Mouse (Mus musculus) forebrain, embryonic 14.5 days (tissue): ENCODE results near the gene Ptprs. TPM values are rescaled to one million over a fixed set of nuclear protein-coding genes. Genes with fewer than 3 reads are reported as not detected.
A peak's percentile ranks its signal among the peaks of the same experiment; 100 is the strongest.

Experiments
- ATAC-seq: fragments of 200-750 bp; cut with Nextera tagmentation; 2 replicates; pipeline ENCODE4 v1.8.0; 2017; ENCODE audit warnings: mild to moderate bottlenecking, moderate library complexity
- DNase-seq: peaks from one replicate; pipeline ENCODE4 v3.0.0-alpha.2; 2015; ENCODE audit warnings: low spot score
- H3K27ac ChIP-seq: fragments of 300-500 bp; sonication (generic); 2 replicates; pipeline ENCODE4 v1.5.1; 2014; ENCODE audit warnings: low read depth, mild to moderate bottlenecking, control low read depth, low read length, moderate library complexity
- H3K27me3 ChIP-seq: fragments of 300-500 bp; sonication (generic); replicated peaks from 2 replicates; pipeline ENCODE4 v1.6.1; 2014; ENCODE audit warnings: low read length, control low read depth, mixed read lengths; ENCODE audit not compliant: control insufficient read depth, insufficient read depth
- H3K36me3 ChIP-seq: fragments of 300-500 bp; sonication (generic); 2 replicates; pipeline ENCODE4 v1.6.1; 2014; ENCODE audit warnings: low read length, control low read depth; ENCODE audit not compliant: control insufficient read depth, insufficient read depth
- H3K4me1 ChIP-seq: fragments of 300-500 bp; sonication (generic); 2 replicates; pipeline ENCODE4 v1.6.1; 2014; ENCODE audit warnings: antibody characterized with exemption, low read length, control low read depth; ENCODE audit not compliant: control insufficient read depth, insufficient read depth
- H3K4me2 ChIP-seq: fragments of 300-500 bp; sonication (generic); 2 replicates; pipeline ENCODE4 v1.6.1; 2014; ENCODE audit warnings: mild to moderate bottlenecking, control low read depth, low read length
- H3K4me3 ChIP-seq: fragments of 300-500 bp; sonication (generic); 2 replicates; pipeline ENCODE4 v1.5.1; 2014; ENCODE audit warnings: low read depth, low read length, control low read depth
- H3K9ac ChIP-seq: fragments of 300-500 bp; sonication (generic); 2 replicates; pipeline ENCODE4 v1.6.1; 2014; ENCODE audit warnings: mild to moderate bottlenecking, low read length, control low read depth, moderate library complexity
- H3K9me3 ChIP-seq: fragments of 300-500 bp; sonication (generic); replicated peaks from 2 replicates; pipeline ENCODE4 v1.6.1; 2016; ENCODE audit warnings: low read length, control low read depth, mixed read lengths; ENCODE audit not compliant: control insufficient read depth
- WGBS: fragments of 180-500 bp; shearing (Covaris S2); extraction: QIAGEN DNeasy Blood & Tissue Kit; methylation state at CpG from one replicate; pipeline ENCODE4 v1.1.7; 2014; 5-methylcytosine and 5-hydroxymethylcytosine counted together
- polyA plus RNA-seq: library from polyadenylated mRNA; unstranded; fragments of >200 nt; fragmentation: Nextera tagmentation; extraction: Ambion mirVana; gene quantifications from 2 replicates; pipeline ENCODE4 v1.2.1, GENCODE M21; 2014

The Ptprs gene
- polyA plus RNA-seq, 1 experiment from 2014 or later, result 248 TPM

- peaks cover 52% of the 10 kb centered on the region for H3K4me1 ChIP-seq
- WGBS, result under 1% methylated on average over 77 of the region's 77 CpGs
These were observed 14.2 kb downstream of the Ptprs start for GRCm38 (mm10) chr17:56461771-56462743.

GRCm38 (mm10) chr17:56460876-56461275 is 15.4 kb downstream of the Ptprs start:
- Histone ChIP-seq H3K9ac (peak overlapping the region; percentile 76), H3K4me2 (peak overlapping the region; percentile 90), H3K9me3 (no peaks in the 10 kb centered on the region), H3K36me3 (peaks cover 40% of the 10 kb centered on the region), H3K27me3 (no peaks in the 10 kb centered on the region), H3K27ac (peak overlapping the region; percentile 92; the same call in 1 of the 2 replicates), H3K4me1 (peaks cover 42% of the 10 kb centered on the region), H3K4me3 (peak overlapping the region; percentile 51)
- ATAC-seq (no peak), DNase-seq (no peak)
- WGBS, result 20% methylated on average over 6 of the region's 6 CpGs

More at GRCm38 (mm10) chr17:56461771-56462743, 14.2 kb downstream of the Ptprs start:
- Histone ChIP-seq H3K4me2 (peak overlapping the region; percentile 90), H3K27ac (peak overlapping the region; percentile 92), H3K36me3 (peaks cover 29% of the 10 kb centered on the region), H3K9ac (peak overlapping the region; percentile 76), H3K9me3 (no peaks in the 10 kb centered on the region), H3K4me3 (peak overlapping the region; percentile 51), H3K27me3 (no peaks in the 10 kb centered on the region)
- ATAC-seq, result peak; percentile 91
- peak; percentile 99 for DNase-seq

GRCm38 (mm10) chr17:56457442-56457841 is 18.8 kb downstream of the Ptprs start:
- no peak overlapping the region for H3K4me2 ChIP-seq
- no peak overlapping the region for H3K27ac ChIP-seq
- H3K9ac ChIP-seq, result no peak overlapping the region; the same call in 1 of the 2 replicates
- H3K36me3 ChIP-seq, result peaks cover 68% of the 10 kb centered on the region
- H3K4me1 ChIP-seq, result peaks cover 14% of the 10 kb centered on the region
- no peak overlapping the region for H3K4me3 ChIP-seq
- H3K9me3 ChIP-seq, result no peaks in the 10 kb centered on the region
- 100% methylated on average over 1 of the region's 1 CpGs for WGBS
- ATAC-seq, result no peak
- H3K27me3 ChIP-seq, result no peaks in the 10 kb centered on the region
- DNase-seq, result no peak

- no peaks in the 10 kb centered on the region for H3K9me3 ChIP-seq
- no peak for ATAC-seq
- WGBS, result 79% methylated on average over 5 of the region's 5 CpGs
- no peak overlapping the region for H3K9ac ChIP-seq
- no peak overlapping the region for H3K4me2 ChIP-seq
- H3K27ac ChIP-seq, result no peak overlapping the region
- DNase-seq, result no peak
- H3K36me3 ChIP-seq, result peaks cover 79% of the 10 kb centered on the region
- H3K4me1 ChIP-seq, result peaks cover 11% of the 10 kb centered on the region
- H3K4me3 ChIP-seq, result no peak overlapping the region
- no peaks in the 10 kb centered on the region for H3K27me3 ChIP-seq
These were observed 19.9 kb downstream of the Ptprs start for GRCm38 (mm10) chr17:56456353-56456752.

GRCm38 (mm10) chr17:56453689-56454088 is 22.6 kb downstream of the Ptprs start:
- ATAC-seq (no peak), DNase-seq (no peak)
- Histone ChIP-seq H3K27ac (peak overlapping the region; percentile 33; the same call in 1 of the 2 replicates), H3K27me3 (no peaks in the 10 kb centered on the region), H3K4me3 (no peak overlapping the region), H3K36me3 (peaks cover 99% of the 10 kb centered on the region), H3K9me3 (no peaks in the 10 kb centered on the region), H3K4me1 (no peaks in the 10 kb centered on the region), H3K9ac (no peak overlapping the region), H3K4me2 (no peak overlapping the region)
- 67% methylated on average over 4 of the region's 4 CpGs for WGBS

GRCm38 (mm10) chr17:56453251-56453650 is 23.0 kb downstream of the Ptprs start:
- DNase-seq (no peak), ATAC-seq (no peak)
- peaks cover 100% of the 10 kb centered on the region for H3K36me3 ChIP-seq
- H3K27ac ChIP-seq, result no peak overlapping the region
- 72% methylated on average over 4 of the region's 4 CpGs for WGBS
- no peak overlapping the region for H3K9ac ChIP-seq
- H3K9me3 ChIP-seq, result no peaks in the 10 kb centered on the region
- no peak overlapping the region for H3K4me2 ChIP-seq
- no peak overlapping the region for H3K4me3 ChIP-seq
- H3K27me3 ChIP-seq, result no peaks in the 10 kb centered on the region
- H3K4me1 ChIP-seq, result no peaks in the 10 kb centered on the region

- 95% methylated on average over 2 of the region's 2 CpGs for WGBS
These were observed 28.6 kb downstream of the Ptprs start for GRCm38 (mm10) chr17:56447716-56448115.

GRCm38 (mm10) chr17:56445397-56445796 is 30.9 kb downstream of the Ptprs start:
- peak overlapping the region; percentile 6; the same call in 1 of the 2 replicates for H3K9ac ChIP-seq
- H3K27me3 ChIP-seq, result no peaks in the 10 kb centered on the region
- 36% methylated on average over 14 of the region's 14 CpGs for WGBS
- DNase-seq (peak; percentile 90), ATAC-seq (peak; percentile 61)
- H3K4me2 ChIP-seq, result no peak overlapping the region
- no peak overlapping the region for H3K27ac ChIP-seq
- H3K4me1 ChIP-seq, result peaks cover 4% of the 10 kb centered on the region
- H3K4me3 ChIP-seq, result no peak overlapping the region
- no peaks in the 10 kb centered on the region for H3K9me3 ChIP-seq
- H3K36me3 ChIP-seq, result peaks cover 95% of the 10 kb centered on the region

More at GRCm38 (mm10) chr17:56447716-56448115, 28.6 kb downstream of the Ptprs start:
- Histone ChIP-seq H3K27me3 (no peaks in the 10 kb centered on the region), H3K27ac (no peak overlapping the region), H3K4me1 (no peaks in the 10 kb centered on the region; the same call in 1 of the 2 replicates), H3K4me2 (no peak overlapping the region), H3K4me3 (no peak overlapping the region), H3K9ac (no peak overlapping the region), H3K9me3 (no peaks in the 10 kb centered on the region), H3K36me3 (peaks cover 95% of the 10 kb centered on the region)
- no peak for DNase-seq
- ATAC-seq, result no peak

- H3K27ac ChIP-seq, result no peak overlapping the region
- H3K4me2 ChIP-seq, result no peak overlapping the region
- H3K4me1 ChIP-seq, result peaks cover 9% of the 10 kb centered on the region
- H3K9me3 ChIP-seq, result no peaks in the 10 kb centered on the region
- H3K4me3 ChIP-seq, result no peak overlapping the region
- no peak for ATAC-seq
- DNase-seq, result no peak
- WGBS, result 91% methylated on average over 3 of the region's 3 CpGs
- peaks cover 91% of the 10 kb centered on the region for H3K36me3 ChIP-seq
- H3K9ac ChIP-seq, result no peak overlapping the region
- no peaks in the 10 kb centered on the region for H3K27me3 ChIP-seq
These were observed 31.5 kb downstream of the Ptprs start for GRCm38 (mm10) chr17:56444771-56445170.
